Comparison of ENCODE assay signal across 1 mouse cellular context in genomic region chrX:73229288-73229687, GRCm38 (mm10).
A peak's percentile ranks its signal among the peaks of the same experiment; 100 is the strongest.
TF ChIP-seq lines count a peak whose summit lies in the region.

No protein-coding gene starts in this region.

TF ChIP-seq in MEL, 35 proteins besides CTCF, POLR2A, EP300 and RAD21:
- TF ChIP-seq GATA1 (IDR thresholded peaks at IDR 0.05; ENCODE audit: low read depth, low read length) (peak; percentile 27; the same call in 1 of the 2 replicates), TBP (IDR thresholded peaks at IDR 0.05; ENCODE audit: low read depth, low read length) (no peak), ETS1 (IDR thresholded peaks at IDR 0.05; ENCODE audit: low read depth, low read length) (peak; percentile 57), SIN3A (IDR thresholded peaks at IDR 0.05; ENCODE audit: low read length) (peak; percentile 41; the same call in 1 of the 2 replicates), USF1 (IDR thresholded peaks at IDR 0.05; ENCODE audit: low read depth, low read length) (peak; percentile 55; the same call in 1 of the 2 replicates), TAL1 (IDR thresholded peaks at IDR 0.05; ENCODE audit: low read length) (0 out of 2 replicates have a peak, but pooled peaks have one; percentile 17), POLR2AphosphoS2 (IDR thresholded peaks at IDR 0.05; ENCODE audit: low read length) (no peak), TCF12 (IDR thresholded peaks at IDR 0.05; ENCODE audit: low read depth, low read length) (0 out of 2 replicates have a peak, but pooled peaks have one; percentile 6)
